In genomic region chr7:136952608-136953007, GRCm38 (mm10) we compare ENCODE assay signal across 23 mouse cellular contexts. TPM values are rescaled to one million over a fixed set of nuclear protein-coding genes. Genes with fewer than 3 reads are reported as not detected.
A peak's percentile ranks its signal among the peaks of the same experiment; 100 is the strongest.
DNase-seq lines count a peak whose midpoint lies in the region; ATAC-seq and TF ChIP-seq lines count a peak whose summit lies in the region.
"Had no signal": no experiment of that assay in that cellular context is flagged by ENCODE, and none has a peak within 500 bp of the region (broad histone marks: within the 10 kb centered on the region; RNA-seq: fewer than 3 reads in every experiment).

No protein-coding gene starts in this region.

- no peaks in the 10 kb centered on the region for H3K9me3 ChIP-seq in hindbrain, embryonic 12.5 days (replicated peaks)
- H3K9me3 ChIP-seq in hindbrain, embryonic 14.5 days (ENCODE audit: control insufficient read depth, low read length), result no peaks in the 10 kb centered on the region
- H3K9me3 ChIP-seq in kidney, embryonic 15.5 days (replicated peaks), result no peaks in the 10 kb centered on the region
- no peaks in the 10 kb centered on the region for H3K9me3 ChIP-seq in stomach, embryonic 14.5 days (ENCODE audit: control insufficient read depth, low read depth, low read length)
- no peaks in the 10 kb centered on the region for H3K9me3 ChIP-seq in stomach, postnatal 0 days (ENCODE audit: control insufficient read depth, low read length)
- H3K9me3 ChIP-seq: embryonic facial prominence, embryonic 13.5 days; limb, embryonic 13.5 days; liver, embryonic 13.5 days had no signal

- no peak for TF ChIP-seq CTCF in stomach, postnatal 0 days (IDR thresholded peaks at IDR 0.05; ENCODE audit: low read depth)

- DNase-seq in hindbrain, embryonic 14.5 days (ENCODE audit: low spot score), result no peak
- peak; percentile 31 to 42 for DNase-seq in kidney, postnatal 4 days
- no peak for DNase-seq in stomach, postnatal 0 days (ENCODE audit: low spot score)
- DNase-seq in cerebellum, adult 18-20 months, result no peak
- DNase-seq in thymus, postnatal 4 days, result no peak
- DNase-seq: adrenal gland, postnatal 25 days; cerebellum, adult 11-12 months; cerebellum, postnatal 25 days; gastrocnemius, postnatal 25 days; heart, adult 2 months; heart, postnatal 36 days; layer of hippocampus, postnatal 36 days; liver, embryonic 13.5 days; right cerebral cortex, postnatal 14 days; spleen, adult 18-20 months had no signal

- 0 out of 2 replicates have a peak overlapping the region, but pooled peaks have one; percentile 37 for H3K27ac ChIP-seq in hindbrain, embryonic 12.5 days
- H3K27ac ChIP-seq in hindbrain, embryonic 14.5 days, result no peak overlapping the region
- no peak overlapping the region for H3K27ac ChIP-seq in kidney, embryonic 15.5 days
- peak overlapping the region; percentile 67 for H3K27ac ChIP-seq in stomach, embryonic 14.5 days (ENCODE audit: low read length)
- no peak overlapping the region for H3K27ac ChIP-seq in stomach, postnatal 0 days (replicated peaks)
- H3K27ac ChIP-seq: embryonic facial prominence, embryonic 13.5 days; heart, adult 2 months; limb, embryonic 13.5 days; liver, embryonic 13.5 days had no signal

- no peak overlapping the region for H3K4me3 ChIP-seq in hindbrain, embryonic 12.5 days
- H3K4me3 ChIP-seq in hindbrain, embryonic 14.5 days (replicated peaks; ENCODE audit: low read length), result no peak overlapping the region
- no peak overlapping the region for H3K4me3 ChIP-seq in kidney, embryonic 15.5 days (replicated peaks)
- H3K4me3 ChIP-seq in stomach, embryonic 14.5 days (ENCODE audit: low read depth, low read length), result no peak overlapping the region
- H3K4me3 ChIP-seq in stomach, postnatal 0 days (ENCODE audit: low read depth, low read length), result no peak overlapping the region
- H3K4me3 ChIP-seq: embryonic facial prominence, embryonic 13.5 days; heart, adult 2 months; limb, embryonic 13.5 days; liver, embryonic 13.5 days had no signal

- no peak for ATAC-seq in hindbrain, embryonic 12.5 days (ENCODE audit: low FRiP score)
- no peak for ATAC-seq in hindbrain, embryonic 14.5 days (ENCODE audit: low FRiP score)
- no peak for ATAC-seq in kidney, embryonic 15.5 days (replicated peaks; ENCODE audit: low FRiP score)
- ATAC-seq in stomach, embryonic 14.5 days (ENCODE audit: insufficient number of reproducible peaks, insufficient read depth, low FRiP score, low read depth), result no peak
- ATAC-seq in stomach, postnatal 0 days (ENCODE audit: low FRiP score, low TSS enrichment), result no peak
- ATAC-seq: forebrain, embryonic 14.5 days; inflammation-experienced regulatory T-cells, adult 6 months had no signal

- whole genome bisulfite sequencing in hindbrain, embryonic 12.5 days, result 37% methylated on average over 7 of the region's 7 CpGs
- 41% methylated on average over 7 of the region's 7 CpGs for WGBS in hindbrain, embryonic 14.5 days
- 14% methylated on average over 7 of the region's 7 CpGs for WGBS in kidney, embryonic 15.5 days
- 12% methylated on average over 7 of the region's 7 CpGs for WGBS in stomach, embryonic 14.5 days
- 28% methylated on average over 7 of the region's 7 CpGs for WGBS in stomach, postnatal 0 days

- no peak for TF ChIP-seq EP300 in stomach, postnatal 0 days (optimal IDR thresholded peaks at IDR 0.05)

- H3K4me1 ChIP-seq in hindbrain, embryonic 12.5 days, result peaks cover 26% of the 10 kb centered on the region
- H3K4me1 ChIP-seq in hindbrain, embryonic 14.5 days (replicated peaks; ENCODE audit: control insufficient read depth, insufficient read depth, low read length), result peaks cover 15% of the 10 kb centered on the region
- H3K4me1 ChIP-seq in kidney, embryonic 15.5 days, result peaks cover 16% of the 10 kb centered on the region
- peaks cover 16% of the 10 kb centered on the region for H3K4me1 ChIP-seq in stomach, embryonic 14.5 days (ENCODE audit: control insufficient read depth, insufficient read depth, low read length)
- H3K4me1 ChIP-seq in stomach, postnatal 0 days (replicated peaks; ENCODE audit: control insufficient read depth, insufficient read depth), result no peaks in the 10 kb centered on the region
- H3K4me1 ChIP-seq: liver, embryonic 13.5 days had no signal

- no peak overlapping the region for H3K9ac ChIP-seq in hindbrain, embryonic 12.5 days
- no peak overlapping the region for H3K9ac ChIP-seq in hindbrain, embryonic 14.5 days
- H3K9ac ChIP-seq in kidney, embryonic 15.5 days, result no peak overlapping the region
- H3K9ac ChIP-seq in stomach, embryonic 14.5 days (replicated peaks; ENCODE audit: low read depth, low read length), result no peak overlapping the region
- no peak overlapping the region for H3K9ac ChIP-seq in stomach, postnatal 0 days (ENCODE audit: low read length)
- H3K9ac ChIP-seq: embryonic facial prominence, embryonic 13.5 days; limb, embryonic 13.5 days; liver, embryonic 13.5 days had no signal

- no peaks in the 10 kb centered on the region for H3K36me3 ChIP-seq in hindbrain, embryonic 12.5 days
- no peaks in the 10 kb centered on the region for H3K36me3 ChIP-seq in hindbrain, embryonic 14.5 days (replicated peaks; ENCODE audit: control insufficient read depth, insufficient read depth)
- no peaks in the 10 kb centered on the region for H3K36me3 ChIP-seq in kidney, embryonic 15.5 days
- no peaks in the 10 kb centered on the region for H3K36me3 ChIP-seq in stomach, embryonic 14.5 days (ENCODE audit: control insufficient read depth, insufficient read depth, low read length)
- H3K36me3 ChIP-seq in stomach, postnatal 0 days (ENCODE audit: control insufficient read depth, insufficient read depth, low read length), result no peaks in the 10 kb centered on the region
- H3K36me3 ChIP-seq: embryonic facial prominence, embryonic 13.5 days; limb, embryonic 13.5 days; liver, embryonic 13.5 days had no signal

- H3K27me3 ChIP-seq in hindbrain, embryonic 12.5 days, result peaks cover 9% of the 10 kb centered on the region
- peaks cover 3% of the 10 kb centered on the region; the same call in 1 of the 2 replicates for H3K27me3 ChIP-seq in hindbrain, embryonic 14.5 days (ENCODE audit: control insufficient read depth, insufficient read depth, low read length)
- peaks cover 43% of the 10 kb centered on the region for H3K27me3 ChIP-seq in kidney, embryonic 15.5 days
- H3K27me3 ChIP-seq in stomach, embryonic 14.5 days (ENCODE audit: control insufficient read depth, insufficient read depth, low read length), result no peaks in the 10 kb centered on the region
- no peaks in the 10 kb centered on the region for H3K27me3 ChIP-seq in stomach, postnatal 0 days (ENCODE audit: control insufficient read depth, insufficient read depth, low read length)
- H3K27me3 ChIP-seq: CH12.LX; embryonic facial prominence, embryonic 13.5 days; limb, embryonic 13.5 days; liver, embryonic 13.5 days had no signal

- no peak overlapping the region for H3K4me2 ChIP-seq in hindbrain, embryonic 12.5 days (replicated peaks)
- no peak overlapping the region for H3K4me2 ChIP-seq in hindbrain, embryonic 14.5 days (replicated peaks)
- no peak overlapping the region for H3K4me2 ChIP-seq in kidney, embryonic 15.5 days
- H3K4me2 ChIP-seq in stomach, embryonic 14.5 days (replicated peaks; ENCODE audit: low read depth, low read length), result no peak overlapping the region
- H3K4me2 ChIP-seq in stomach, postnatal 0 days (replicated peaks; ENCODE audit: low read depth), result no peak overlapping the region
- H3K4me2 ChIP-seq: embryonic facial prominence, embryonic 13.5 days; limb, embryonic 13.5 days; liver, embryonic 13.5 days had no signal

RNA-seq across cellular contexts. Expression of gene Mgmt, which starts 58.2 kb away (rescaled TPM):
- 3.5 and 3.6 TPM in 2 replicates for polyA plus RNA-seq in hindbrain, embryonic 12.5 days (2016; fragmentation: Nextera tagmentation; extraction: Ambion mirVana)
- polyA plus RNA-seq in hindbrain, embryonic 14.5 days (2014; fragmentation: Nextera tagmentation; extraction: Ambion mirVana), result 1.5 and 1.8 TPM in 2 replicates
- polyA plus RNA-seq in kidney, embryonic 15.5 days (2015; fragmentation: Nextera tagmentation; extraction: Ambion mirVana), result 5.0 and 5.8 TPM in 2 replicates
- polyA plus RNA-seq in stomach, embryonic 14.5 days (2014; fragmentation: Nextera tagmentation; extraction: Ambion mirVana), result 8.6 and 10.5 TPM in 2 replicates
- polyA plus RNA-seq in stomach, postnatal 0 days (2015; fragmentation: Nextera tagmentation; extraction: Ambion mirVana), result 5.5 TPM in 2 replicates

Comparison
In these comparisons a context has a peak if more than half of its experiments do, and no peak if none do; other contexts are left out.
1. H3K27ac ChIP-seq: peak in hindbrain, embryonic 12.5 days (single experiment) and stomach, embryonic 14.5 days (single experiment); none in hindbrain, embryonic 14.5 days (single experiment), kidney, embryonic 15.5 days (single experiment) and stomach, postnatal 0 days (single experiment).
2. DNase-seq: peak in kidney, postnatal 4 days (2 of 2); none in hindbrain, embryonic 14.5 days (single experiment), stomach, postnatal 0 days (single experiment), cerebellum, adult 18-20 months (0 of 2) and thymus, postnatal 4 days (single experiment).